Mouse (Mus musculus): ENCODE results near the gene Prn. TPM values are rescaled to one million over a fixed set of nuclear protein-coding genes. Genes with fewer than 3 reads are reported as not detected.

The Prn gene
- polyA plus RNA-seq, 1 experiment from 2014 or later, result 0.35 TPM

- Histone ChIP-seq H3K4me1 (peaks cover 39% of the 10 kb centered on the region), H3K27me3 (ENCODE audit: insufficient read depth, poor library complexity, severe bottlenecking) (peaks cover 37% of the 10 kb centered on the region), H3K4me3 (peak overlapping the region; percentile 56), H3K36me3 (no peaks in the 10 kb centered on the region), H3K9me3 (no peaks in the 10 kb centered on the region), H3K27ac (no peak overlapping the region)
- WGBS, result 3% methylated on average over 17 of the region's 17 CpGs
- peak; percentile 77 for DNase-seq (ENCODE audit: low spot score)
Measured at GRCm38 (mm10) chr2:131955264-131955663, 45.5 kb downstream of the Prn start.

- Histone ChIP-seq H3K27ac (no peak overlapping the region), H3K4me3 (no peak overlapping the region), H3K9me3 (no peaks in the 10 kb centered on the region), H3K4me1 (peaks cover 33% of the 10 kb centered on the region), H3K36me3 (no peaks in the 10 kb centered on the region), H3K27me3 (ENCODE audit: insufficient read depth, poor library complexity, severe bottlenecking) (peaks cover 31% of the 10 kb centered on the region)
- DNase-seq (ENCODE audit: low spot score), result peak; percentile 72
- WGBS, result 79% methylated on average over 7 of the region's 7 CpGs
Measured at GRCm38 (mm10) chr2:131956336-131957256, 46.8 kb downstream of the Prn start.

GRCm38 (mm10) chr2:131957731-131958222, 48.0 kb downstream of the Prn start:
- H3K4me1 ChIP-seq, result peaks cover 27% of the 10 kb centered on the region
- H3K4me3 ChIP-seq, result no peak overlapping the region
- no peak overlapping the region for H3K27ac ChIP-seq
- WGBS, result 51% methylated on average over 9 of the region's 9 CpGs
- H3K9me3 ChIP-seq, result no peaks in the 10 kb centered on the region
- peak; percentile 71 for DNase-seq (ENCODE audit: low spot score)
- H3K27me3 ChIP-seq (ENCODE audit: insufficient read depth, poor library complexity, severe bottlenecking), result peaks cover 20% of the 10 kb centered on the region
- H3K36me3 ChIP-seq, result no peaks in the 10 kb centered on the region

GRCm38 (mm10) chr2:131961671-131962070, 51.9 kb downstream of the Prn start:
- WGBS, result 67% methylated on average over 2 of the region's 2 CpGs
- no peak for DNase-seq (ENCODE audit: low spot score)

GRCm38 (mm10) chr2:131970597-131970996, 60.8 kb downstream of the Prn start:
- no peak overlapping the region for H3K27ac ChIP-seq
- H3K9me3 ChIP-seq, result no peaks in the 10 kb centered on the region
- no peak overlapping the region for H3K4me3 ChIP-seq
- WGBS, result 90% methylated on average over 2 of the region's 2 CpGs
- H3K4me1 ChIP-seq, result no peaks in the 10 kb centered on the region
- H3K36me3 ChIP-seq, result no peaks in the 10 kb centered on the region
- H3K27me3 ChIP-seq (ENCODE audit: insufficient read depth, poor library complexity, severe bottlenecking), result no peaks in the 10 kb centered on the region
- no peak for DNase-seq (ENCODE audit: low spot score)

More at GRCm38 (mm10) chr2:131961671-131962070, 51.9 kb downstream of the Prn start:
- H3K27ac ChIP-seq, result no peak overlapping the region
- no peak overlapping the region for H3K4me3 ChIP-seq
- 0 out of 2 replicates have a peak, but pooled peaks cover 3% of the 10 kb centered on the region for H3K27me3 ChIP-seq (ENCODE audit: insufficient read depth, poor library complexity, severe bottlenecking)
- no peaks in the 10 kb centered on the region for H3K36me3 ChIP-seq
- H3K4me1 ChIP-seq, result peaks cover 4% of the 10 kb centered on the region
- H3K9me3 ChIP-seq, result no peaks in the 10 kb centered on the region

GRCm38 (mm10) chr2:131971098-131971497, 61.3 kb downstream of the Prn start:
- H3K4me3 ChIP-seq, result no peak overlapping the region
- no peaks in the 10 kb centered on the region for H3K9me3 ChIP-seq
- H3K36me3 ChIP-seq, result no peaks in the 10 kb centered on the region
- whole genome bisulfite sequencing, result 71% methylated on average over 4 of the region's 4 CpGs
- no peaks in the 10 kb centered on the region for H3K27me3 ChIP-seq (ENCODE audit: insufficient read depth, poor library complexity, severe bottlenecking)
- no peak for DNase-seq (ENCODE audit: low spot score)
- no peak overlapping the region for H3K27ac ChIP-seq
- H3K4me1 ChIP-seq, result no peaks in the 10 kb centered on the region

GRCm38 (mm10) chr2:131976663-131977062, 66.9 kb downstream of the Prn start:
- no peak for DNase-seq (ENCODE audit: low spot score)
- Histone ChIP-seq H3K27me3 (ENCODE audit: insufficient read depth, poor library complexity, severe bottlenecking) (no peaks in the 10 kb centered on the region), H3K4me3 (no peak overlapping the region), H3K36me3 (no peaks in the 10 kb centered on the region), H3K4me1 (peaks cover 22% of the 10 kb centered on the region), H3K9me3 (no peaks in the 10 kb centered on the region), H3K27ac (no peak overlapping the region)
- 73% methylated on average over 3 of the region's 3 CpGs for WGBS

GRCm38 (mm10) chr2:131980866-131981265, 71.1 kb downstream of the Prn start:
- H3K36me3 ChIP-seq, result no peaks in the 10 kb centered on the region
- no peaks in the 10 kb centered on the region for H3K9me3 ChIP-seq
- 12% methylated on average over 9 of the region's 9 CpGs for WGBS
- peak overlapping the region; percentile 9; the same call in 1 of the 2 replicates for H3K4me3 ChIP-seq
- peaks cover 22% of the 10 kb centered on the region for H3K4me1 ChIP-seq
- peak overlapping the region; percentile 81 for H3K27ac ChIP-seq
- DNase-seq (ENCODE audit: low spot score), result peak; percentile 79
- H3K27me3 ChIP-seq (ENCODE audit: insufficient read depth, poor library complexity, severe bottlenecking), result no peaks in the 10 kb centered on the region

GRCm38 (mm10) chr2:131982546-131983196, 72.9 kb downstream of the Prn start:
- Histone ChIP-seq H3K27me3 (ENCODE audit: insufficient read depth, poor library complexity, severe bottlenecking) (no peaks in the 10 kb centered on the region), H3K36me3 (no peaks in the 10 kb centered on the region), H3K4me3 (no peak overlapping the region), H3K4me1 (peaks cover 22% of the 10 kb centered on the region), H3K27ac (no peak overlapping the region), H3K9me3 (no peaks in the 10 kb centered on the region)
- WGBS, result 17% methylated on average over 6 of the region's 6 CpGs
- peak; percentile 87 for DNase-seq (ENCODE audit: low spot score)

GRCm38 (mm10) chr2:131987950-131988349, 78.2 kb downstream of the Prn start:
- WGBS, result 47% methylated on average over 3 of the region's 3 CpGs
- no peaks in the 10 kb centered on the region for H3K27me3 ChIP-seq (ENCODE audit: insufficient read depth, poor library complexity, severe bottlenecking)
- DNase-seq (ENCODE audit: low spot score), result no peak

GRCm38 (mm10) chr2:131988550-131988949, 78.8 kb downstream of the Prn start:
- no peak overlapping the region for H3K27ac ChIP-seq
- no peak overlapping the region for H3K4me3 ChIP-seq
- H3K4me1 ChIP-seq, result peaks cover 5% of the 10 kb centered on the region
- H3K9me3 ChIP-seq, result no peaks in the 10 kb centered on the region
- no peak for DNase-seq (ENCODE audit: low spot score)
- H3K36me3 ChIP-seq, result no peaks in the 10 kb centered on the region
- WGBS, result 62% methylated on average over 2 of the region's 2 CpGs
- H3K27me3 ChIP-seq (ENCODE audit: insufficient read depth, poor library complexity, severe bottlenecking), result no peaks in the 10 kb centered on the region

More at GRCm38 (mm10) chr2:131987950-131988349, 78.2 kb downstream of the Prn start:
- H3K9me3 ChIP-seq, result no peaks in the 10 kb centered on the region
- no peaks in the 10 kb centered on the region for H3K36me3 ChIP-seq
- H3K4me1 ChIP-seq, result no peaks in the 10 kb centered on the region
- H3K27ac ChIP-seq, result no peak overlapping the region
- no peak overlapping the region for H3K4me3 ChIP-seq

GRCm38 (mm10) chr2:131992487-131992886, 82.7 kb downstream of the Prn start:
- no peaks in the 10 kb centered on the region for H3K9me3 ChIP-seq
- no peak for DNase-seq (ENCODE audit: low spot score)
- no peak overlapping the region for H3K4me3 ChIP-seq
- 83% methylated on average over 2 of the region's 2 CpGs for WGBS
- H3K27me3 ChIP-seq (ENCODE audit: insufficient read depth, poor library complexity, severe bottlenecking), result 0 out of 2 replicates have a peak, but pooled peaks cover 12% of the 10 kb centered on the region
- H3K27ac ChIP-seq, result no peak overlapping the region
- H3K36me3 ChIP-seq, result 0 out of 2 replicates have a peak, but pooled peaks cover 6% of the 10 kb centered on the region
- H3K4me1 ChIP-seq, result peaks cover 17% of the 10 kb centered on the region

- Histone ChIP-seq H3K4me3 (no peak overlapping the region), H3K9me3 (no peaks in the 10 kb centered on the region), H3K27ac (peak overlapping the region; percentile 16; the same call in 1 of the 2 replicates), H3K36me3 (0 out of 2 replicates have a peak, but pooled peaks cover 6% of the 10 kb centered on the region), H3K27me3 (ENCODE audit: insufficient read depth, poor library complexity, severe bottlenecking) (0 out of 2 replicates have a peak, but pooled peaks cover 12% of the 10 kb centered on the region), H3K4me1 (peaks cover 17% of the 10 kb centered on the region)
- WGBS, result 72% methylated on average over 4 of the region's 4 CpGs
- DNase-seq (ENCODE audit: low spot score), result no peak
Measured at GRCm38 (mm10) chr2:131993151-131993550, 83.4 kb downstream of the Prn start.

Measured in heart, embryonic 10.5 days (tissue).